Mouse (Mus musculus): ENCODE results near the gene Tmc3. TPM values are rescaled to one million over a fixed set of nuclear protein-coding genes. Genes with fewer than 3 reads are reported as not detected.

Gene Tmc3
- total and polyA plus RNA-seq, 3 experiments: not detected

DNA sequence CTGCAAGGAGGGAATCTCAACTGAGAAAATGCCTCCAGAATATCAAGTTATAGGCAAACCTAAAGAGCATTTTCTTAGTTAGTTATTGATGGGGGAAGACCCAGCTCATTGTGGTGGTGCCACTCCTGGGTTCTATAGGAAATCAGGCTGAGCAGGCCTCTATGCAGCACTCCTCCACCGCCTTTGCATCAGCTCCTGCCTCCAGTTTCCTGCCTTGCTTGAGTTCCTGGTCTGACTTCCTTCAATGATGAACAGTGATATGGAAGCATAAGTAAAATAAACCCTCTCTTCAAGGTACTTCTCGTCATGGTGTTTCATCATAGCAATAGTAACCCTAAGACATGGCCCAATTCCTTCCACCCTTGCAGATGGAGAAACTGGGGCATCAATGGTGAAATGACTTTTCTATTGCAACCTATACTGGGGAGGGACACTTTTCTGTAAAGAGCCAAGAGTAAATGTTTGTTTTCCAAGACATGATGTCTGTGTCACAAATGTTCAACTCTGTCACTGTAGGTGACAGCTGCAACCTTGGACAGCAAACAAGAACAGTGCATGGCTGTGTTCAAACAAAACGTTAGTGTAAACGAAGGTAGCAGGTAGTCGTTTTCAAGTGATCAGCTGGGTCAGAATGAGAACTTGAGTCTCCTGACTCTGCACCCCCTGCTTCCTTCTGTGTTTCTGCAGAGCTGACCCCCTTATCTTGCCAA is 83.4 kb downstream of the Tmc3 start:
- no peaks in the 10 kb centered on the region for H3K9me3 ChIP-seq (replicated peaks; ENCODE audit: insufficient read depth, low read length)
- no peak for DNase-seq (ENCODE audit: low read depth, low spot score)
- H3K4me1 ChIP-seq (ENCODE audit: control insufficient read depth in 1 of 2, insufficient read depth in 2 of 2, low read length in 2 of 2): no peaks in the 10 kb centered on the region
- no peak overlapping the region for H3K4me3 ChIP-seq (ENCODE audit: control insufficient read depth in 1 of 2, insufficient read depth in 1 of 2, low read depth in 2 of 2, low read length in 2 of 2)
- H3K79me2 ChIP-seq (ENCODE audit: control insufficient read depth, insufficient read depth, low read length, poor library complexity): no peaks in the 10 kb centered on the region
- TF ChIP-seq TBP (IDR thresholded peaks at IDR 0.05; ENCODE audit: low read depth, low read length) (no peak), MAZ (IDR thresholded peaks at IDR 0.05; ENCODE audit: low read depth, low read length) (no peak), MAFK (IDR thresholded peaks at IDR 0.05; ENCODE audit: borderline replicate concordance, low read depth, low read length) (no peak), TAL1 (IDR thresholded peaks at IDR 0.05; ENCODE audit: low read length) (no peak), POLR2A (IDR thresholded peaks at IDR 0.05; ENCODE audit: control insufficient read depth in 1 of 2, insufficient read depth in 1 of 2, low read depth in 1 of 2, low read length in 2 of 2, poor library complexity in 1 of 2) (no peak), SIN3A (IDR thresholded peaks at IDR 0.05; ENCODE audit: low read length) (no peak), RCOR1 (IDR thresholded peaks at IDR 0.05; ENCODE audit: low read depth, low read length) (no peak), RAD21 (IDR thresholded peaks at IDR 0.05; ENCODE audit: low read depth, low read length) (no peak), E2F4 (IDR thresholded peaks at IDR 0.05; ENCODE audit: borderline replicate concordance, low read depth, low read length) (no peak), ELF1 (IDR thresholded peaks at IDR 0.05; ENCODE audit: low read depth, low read length) (no peak), GATA1 (IDR thresholded peaks at IDR 0.05; ENCODE audit: low read depth, low read length) (no peak)
- H3K36me3 ChIP-seq (ENCODE audit: control insufficient read depth in 1 of 2, insufficient read depth in 2 of 2, low read length in 2 of 2): no peaks in the 10 kb centered on the region
- no peaks in the 10 kb centered on the region; a peak in 1 of 4 replicates for H3K27me3 ChIP-seq (ENCODE audit: control insufficient read depth in 1 of 2, insufficient read depth in 2 of 2, low read length in 2 of 2)
- H3K9ac ChIP-seq (ENCODE audit: control insufficient read depth, low read depth, low read length, poor library complexity, severe bottlenecking): no peak overlapping the region
- no peak overlapping the region for H3K27ac ChIP-seq (ENCODE audit: control insufficient read depth, low read depth, low read length)

DNA sequence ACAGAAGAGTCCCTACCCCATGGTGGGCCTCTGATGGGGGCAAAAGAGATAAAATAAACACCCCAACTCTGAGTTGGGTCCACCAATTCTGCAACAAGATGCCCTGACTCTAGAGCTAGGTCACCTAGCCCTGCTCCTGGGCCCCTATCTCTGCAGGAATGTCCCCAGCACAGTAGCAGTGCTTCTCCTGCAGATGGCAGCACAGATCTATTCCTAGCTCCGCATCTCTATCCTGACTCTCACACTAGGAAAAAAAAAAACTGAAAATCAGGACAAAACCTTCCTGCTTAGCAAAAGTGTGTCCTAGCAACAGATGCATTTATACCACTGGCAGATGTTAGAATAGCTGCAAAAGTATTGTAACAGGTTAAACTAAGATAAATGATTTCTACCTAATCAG is 84.0 kb downstream of the Tmc3 start:
- no peaks in the 10 kb centered on the region; a peak in 1 of 4 replicates for H3K27me3 ChIP-seq (ENCODE audit: control insufficient read depth in 1 of 2, insufficient read depth in 2 of 2, low read length in 2 of 2)
- DNase-seq (ENCODE audit: low read depth, low spot score): no peak

DNA sequence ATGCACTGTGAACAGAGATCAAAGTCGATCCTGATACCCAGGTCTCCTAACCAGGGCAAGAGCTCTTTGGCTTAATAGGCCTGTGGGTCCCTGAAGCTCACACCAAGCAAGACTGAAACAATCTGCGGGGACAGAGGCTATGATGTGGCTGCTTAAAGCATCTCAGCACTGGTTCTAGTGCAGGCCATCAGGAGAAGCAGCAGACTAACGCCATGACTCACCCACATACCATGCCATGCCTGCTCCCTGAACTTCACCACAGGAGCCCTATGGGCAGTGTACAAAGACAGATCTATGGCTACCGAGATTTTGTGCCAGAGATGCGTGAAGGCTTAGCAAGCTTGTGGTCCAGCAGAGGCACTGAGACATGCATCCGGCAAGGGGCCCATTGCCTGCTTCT is 86.8 kb downstream of the Tmc3 start:
- Histone ChIP-seq H3K4me1 (ENCODE audit: control insufficient read depth in 1 of 2, insufficient read depth in 2 of 2, low read length in 2 of 2) (no peaks in the 10 kb centered on the region), H3K9ac (ENCODE audit: control insufficient read depth, low read depth, low read length, poor library complexity, severe bottlenecking) (no peak overlapping the region), H3K4me3 (ENCODE audit: control insufficient read depth in 1 of 2, insufficient read depth in 1 of 2, low read depth in 2 of 2, low read length in 2 of 2) (no peak overlapping the region), H3K27me3 (ENCODE audit: control insufficient read depth in 1 of 2, insufficient read depth in 2 of 2, low read length in 2 of 2) (no peaks in the 10 kb centered on the region), H3K36me3 (ENCODE audit: control insufficient read depth in 1 of 2, insufficient read depth in 2 of 2, low read length in 2 of 2) (no peaks in the 10 kb centered on the region), H3K27ac (ENCODE audit: control insufficient read depth, low read depth, low read length) (no peak overlapping the region), H3K79me2 (ENCODE audit: control insufficient read depth, insufficient read depth, low read length, poor library complexity) (no peaks in the 10 kb centered on the region), H3K9me3 (replicated peaks; ENCODE audit: insufficient read depth, low read length) (no peaks in the 10 kb centered on the region)
- TF ChIP-seq E2F4 (IDR thresholded peaks at IDR 0.05; ENCODE audit: borderline replicate concordance, low read depth, low read length) (no peak), BHLHE40 (IDR thresholded peaks at IDR 0.05; ENCODE audit: borderline replicate concordance, low read depth, low read length) (no peak), NELFE (IDR thresholded peaks at IDR 0.05; ENCODE audit: low read depth, low read length) (no peak), ETS1 (IDR thresholded peaks at IDR 0.05; ENCODE audit: low read depth, low read length) (no peak), MYB (IDR thresholded peaks at IDR 0.05; ENCODE audit: low read depth, low read length) (no peak), MAX (IDR thresholded peaks at IDR 0.05; ENCODE audit: low read length) (no peak), MEF2A (IDR thresholded peaks at IDR 0.05; ENCODE audit: extremely low read depth, insufficient replicate concordance, low read depth, low read length, poor library complexity, severe bottlenecking) (no peak)
- DNase-seq (ENCODE audit: low read depth, low spot score): no peak

More for the DNA sequence above, 84.0 kb downstream of the Tmc3 start:
- no peak overlapping the region for H3K27ac ChIP-seq (ENCODE audit: control insufficient read depth, low read depth, low read length)
- peak; percentile 15 to 44 (median 34); a peak in 5 of 6 replicates for TF ChIP-seq CTCF (IDR thresholded peaks at IDR 0.05 in 2 of 3, conservative IDR thresholded peaks at IDR 0.05 in 1 of 3; ENCODE audit: control insufficient read depth in 1 of 3, insufficient read depth in 1 of 3, low read depth in 2 of 3, low read length in 3 of 3, poor library complexity in 1 of 3, severe bottlenecking in 1 of 3)
- TF ChIP-seq CHD2 (IDR thresholded peaks at IDR 0.05; ENCODE audit: low read length): no peak
- TF ChIP-seq RAD21 (IDR thresholded peaks at IDR 0.05; ENCODE audit: low read depth, low read length): peak; percentile 22
- H3K9ac ChIP-seq (ENCODE audit: control insufficient read depth, low read depth, low read length, poor library complexity, severe bottlenecking): no peak overlapping the region
- H3K4me1 ChIP-seq (ENCODE audit: control insufficient read depth in 1 of 2, insufficient read depth in 2 of 2, low read length in 2 of 2): no peaks in the 10 kb centered on the region
- no peak overlapping the region for H3K4me3 ChIP-seq (ENCODE audit: control insufficient read depth in 1 of 2, insufficient read depth in 1 of 2, low read depth in 2 of 2, low read length in 2 of 2)
- no peaks in the 10 kb centered on the region for H3K36me3 ChIP-seq (ENCODE audit: control insufficient read depth in 1 of 2, insufficient read depth in 2 of 2, low read length in 2 of 2)
- H3K79me2 ChIP-seq (ENCODE audit: control insufficient read depth, insufficient read depth, low read length, poor library complexity): no peaks in the 10 kb centered on the region
- H3K9me3 ChIP-seq (replicated peaks; ENCODE audit: insufficient read depth, low read length): no peaks in the 10 kb centered on the region

Data from MEL (cell line).